Mouse (Mus musculus): ENCODE data around the gene Olfr522.

- TF ChIP-seq CTCF (IDR thresholded peaks at IDR 0.05; ENCODE audit: control insufficient read depth, insufficient read depth, low read length), result no peak
- TF ChIP-seq POLR2A (IDR thresholded peaks at IDR 0.05; ENCODE audit: borderline replicate concordance, control insufficient read depth, low read depth, low read length), result no peak
Observed at GRCm38 (mm10) chr7:140124382-140124781, 40.2 kb downstream of the Olfr522 start.

Measured in bone marrow, adult 2 months (tissue).